Mouse (Mus musculus) ovary, postnatal 36 days (tissue): Measurements from ENCODE around the gene 2010003K11Rik.

ENCODE experiments used
- DNase-seq: peaks from one replicate; pipeline ENCODE4 v3.0.0; 2022; ENCODE audit warnings: low spot score, mixed read lengths

Gene 2010003K11Rik

DNA sequence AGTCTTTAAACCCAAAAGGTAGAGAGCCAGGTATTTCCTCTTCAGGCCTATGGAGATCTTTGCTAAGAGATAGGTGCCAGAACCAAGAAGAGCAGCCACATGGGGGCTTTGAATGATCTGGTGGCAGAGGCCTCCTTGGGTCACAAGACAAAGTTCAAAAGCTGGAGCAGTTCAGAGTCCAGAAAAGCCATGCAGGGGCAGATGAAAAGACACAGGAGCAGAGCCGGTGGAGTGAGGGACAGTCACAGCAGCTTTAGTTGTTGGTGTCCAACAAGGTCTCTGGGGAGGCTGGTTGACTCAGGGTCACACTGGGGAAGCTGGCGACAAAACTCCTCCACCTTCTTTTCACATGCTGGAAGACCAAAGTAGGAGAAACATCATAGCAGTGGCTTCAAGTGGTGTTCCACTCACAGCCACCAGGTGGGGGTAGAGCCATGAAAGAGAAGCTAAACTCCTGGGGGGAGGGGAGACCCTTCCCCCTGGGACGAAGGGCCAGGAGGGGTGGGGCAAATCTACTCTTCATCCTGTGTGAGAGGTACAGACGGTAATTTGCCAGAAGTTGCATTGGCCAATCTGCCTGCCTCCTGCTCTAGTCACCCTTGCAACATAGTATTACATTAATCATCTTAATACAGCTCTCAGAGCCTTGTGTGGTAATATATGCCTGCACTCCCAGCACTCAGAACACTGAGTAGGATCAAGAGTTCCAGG lies 965 bp downstream of the 2010003K11Rik start:
- peak; percentile 73 for DNase-seq

- DNase-seq, result no peak
Measured at GRCm38 (mm10) chr19:4496535-4497262, 1.7 kb downstream of the 2010003K11Rik start.

GRCm38 (mm10) chr19:4495814-4496213 lies 2.6 kb downstream of the 2010003K11Rik start:
- no peak for DNase-seq

DNA sequence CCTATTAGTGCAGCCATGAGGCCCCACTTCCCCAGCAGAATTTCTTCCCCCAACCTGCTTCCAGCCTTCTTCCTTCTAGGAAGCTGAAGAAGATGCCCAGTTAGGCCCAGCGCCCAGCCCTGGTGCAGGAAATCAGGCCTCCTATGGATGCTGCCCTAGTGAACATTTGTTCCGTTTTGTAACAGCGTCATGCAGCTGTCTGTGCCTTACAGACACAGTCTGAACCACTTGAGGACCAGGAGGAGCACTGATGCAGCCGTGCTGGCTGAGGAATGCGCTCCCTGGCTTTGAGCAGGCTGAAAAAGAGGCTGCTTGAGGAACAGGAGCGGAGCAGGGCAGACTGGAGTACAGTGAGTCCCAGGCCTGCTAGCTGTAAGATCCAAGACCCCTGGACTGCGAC lies 3.7 kb downstream of the 2010003K11Rik start:
- no peak for DNase-seq

DNA sequence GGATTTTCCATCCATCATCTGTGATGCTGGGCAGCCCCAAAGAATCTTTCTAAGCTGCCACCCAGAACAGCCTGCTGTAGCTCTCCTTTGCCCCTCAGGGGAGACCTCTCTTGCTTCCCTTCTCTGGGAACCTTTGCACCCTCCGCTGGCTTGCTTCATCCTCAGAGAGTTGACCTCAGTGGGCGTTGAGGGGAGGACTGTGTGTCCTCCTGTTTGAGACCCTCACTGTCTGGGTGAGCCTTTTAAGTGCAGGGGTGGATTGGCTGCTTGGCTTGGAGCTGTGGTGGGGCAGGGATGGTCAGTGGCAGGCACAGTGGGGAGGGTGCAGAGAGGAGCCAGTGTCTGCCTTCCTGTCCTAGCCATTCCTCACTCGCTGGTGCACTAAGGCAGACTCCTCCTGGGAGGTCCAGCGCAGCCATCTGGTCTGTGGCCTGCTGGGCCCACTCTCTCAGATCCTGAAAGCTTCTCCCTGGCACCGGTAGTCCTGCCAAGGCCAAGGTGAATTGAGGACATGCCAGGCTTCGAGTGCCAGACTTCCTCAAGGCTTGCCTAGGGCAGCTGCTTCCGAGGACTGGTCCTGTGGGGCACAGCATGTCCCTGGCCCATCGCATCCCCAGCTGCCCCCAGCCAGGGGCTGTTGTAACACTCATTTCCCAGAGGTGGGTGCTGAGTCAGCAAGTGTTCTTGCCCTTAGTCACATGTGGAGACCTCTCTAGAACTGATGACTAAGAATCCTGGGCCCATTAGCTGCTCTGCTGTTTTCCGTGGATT lies 5.7 kb downstream of the 2010003K11Rik start:
- DNase-seq, result peak; percentile 64

DNA sequence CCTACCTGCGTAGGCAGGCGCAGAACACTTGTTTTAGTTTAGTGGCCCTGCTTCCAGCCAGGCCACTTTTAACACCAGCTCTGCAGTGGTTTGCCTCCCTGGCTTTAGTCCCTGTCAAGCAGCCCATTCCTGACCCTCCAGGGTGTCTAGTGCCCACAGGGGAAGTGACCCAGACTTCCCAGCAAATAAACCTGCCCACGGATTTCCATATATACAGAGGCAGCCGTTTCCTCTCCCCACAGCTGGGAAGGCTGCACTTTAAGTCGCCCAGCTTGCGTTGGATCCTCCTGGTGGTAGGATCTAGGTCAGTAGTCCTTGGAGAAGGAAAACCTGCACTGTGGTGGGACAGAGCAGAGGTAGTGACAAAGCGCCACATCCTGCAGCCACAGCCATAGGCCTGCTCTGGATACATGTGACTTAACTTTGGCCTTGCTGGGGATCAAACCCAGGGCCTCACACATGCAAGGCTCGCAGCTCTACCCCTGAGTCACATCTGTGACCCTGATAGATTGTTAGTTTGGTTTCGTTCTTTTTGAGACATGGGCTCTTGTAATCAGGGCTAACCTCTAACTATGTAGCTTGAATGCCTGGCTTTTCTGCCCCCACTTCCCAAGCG lies 7.2 kb downstream of the 2010003K11Rik start:
- no peak for DNase-seq

- no peak for DNase-seq
Measured at GRCm38 (mm10) chr19:4487877-4488276, 10.5 kb downstream of the 2010003K11Rik start.

GRCm38 (mm10) chr19:4485006-4485405 lies 13.4 kb downstream of the 2010003K11Rik start:
- DNase-seq, result no peak

DNA sequence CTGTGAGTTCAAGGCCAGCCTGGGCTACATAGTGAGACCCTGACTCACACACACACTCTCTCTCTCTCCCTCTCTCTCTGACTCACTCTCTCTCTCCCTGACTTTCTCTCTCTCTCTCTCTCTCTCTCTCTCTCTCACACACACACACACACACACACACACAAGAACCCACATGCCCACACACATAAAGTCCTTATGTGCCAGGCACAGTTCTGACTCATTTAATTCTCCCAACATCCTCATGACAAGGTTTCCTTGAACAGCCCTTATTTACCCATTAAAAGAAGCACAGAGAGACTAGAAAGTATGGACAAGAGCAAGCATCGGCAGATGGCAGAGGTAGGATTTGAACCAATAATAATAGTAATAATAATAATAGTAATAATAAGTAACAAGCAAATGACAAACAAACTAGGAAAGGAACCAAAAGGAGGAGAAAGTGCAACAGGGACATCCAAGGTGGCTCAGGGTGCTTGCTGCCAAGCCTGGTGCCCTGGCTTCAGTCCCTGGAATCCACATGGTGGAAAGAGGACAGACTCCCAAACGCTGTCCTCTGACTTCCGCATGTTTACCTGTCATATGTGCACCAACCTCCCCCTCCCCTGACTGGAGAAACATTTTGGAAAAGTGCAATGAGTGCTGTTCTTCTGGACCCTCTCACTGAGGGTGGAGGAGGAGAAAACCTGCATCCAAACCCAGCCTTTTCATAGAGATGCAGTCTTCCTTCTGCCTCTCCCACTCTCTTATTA lies 16.1 kb downstream of the 2010003K11Rik start:
- no peak for DNase-seq

GRCm38 (mm10) chr19:4481326-4481725 lies 17.1 kb downstream of the 2010003K11Rik start:
- DNase-seq, result no peak

GRCm38 (mm10) chr19:4480041-4480440 lies 18.3 kb downstream of the 2010003K11Rik start:
- no peak for DNase-seq

GRCm38 (mm10) chr19:4478190-4478516 lies 20.2 kb downstream of the 2010003K11Rik start:
- no peak for DNase-seq

DNA sequence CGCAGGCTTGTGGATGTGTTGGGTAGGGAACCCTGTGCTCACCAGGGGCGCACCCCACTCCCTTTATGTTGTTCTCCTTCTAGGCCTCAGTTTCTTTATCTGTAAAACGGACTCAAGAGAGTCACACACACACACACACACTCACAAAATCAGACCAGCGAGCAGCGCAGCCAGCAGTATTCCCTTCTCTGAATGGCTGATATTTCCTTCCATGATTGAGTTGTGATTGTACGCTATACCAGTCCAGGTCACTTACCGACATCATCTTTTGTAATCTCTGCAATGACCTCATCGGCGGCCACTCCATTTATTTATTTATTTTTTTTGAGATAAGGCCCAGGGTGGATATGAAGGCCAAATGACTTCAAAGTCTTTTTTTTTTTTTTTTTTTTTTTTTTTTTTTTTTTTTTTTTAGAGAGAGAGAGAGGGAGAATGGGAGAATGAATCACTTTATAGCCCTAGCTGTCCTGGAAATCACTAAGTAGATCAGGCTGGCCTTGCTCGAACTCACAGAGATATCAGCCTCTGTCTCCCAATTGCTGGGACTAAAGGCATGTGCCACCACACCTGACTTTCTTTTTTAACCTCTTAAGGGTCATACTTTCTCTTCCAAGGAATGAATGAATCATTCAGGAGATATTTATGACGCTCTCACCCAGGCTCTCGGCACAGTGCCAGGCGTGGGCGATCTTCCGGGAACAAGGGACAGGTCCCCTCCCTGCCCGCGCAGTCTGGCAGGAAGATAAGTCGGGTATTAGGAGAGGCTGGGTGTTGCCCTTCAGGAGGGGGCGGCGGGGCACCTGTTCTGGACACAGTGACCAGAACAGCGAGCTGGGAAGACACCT lies 20.8 kb downstream of the 2010003K11Rik start, which contains the start of gene Syt12:
TSS of gene Syt12 (minus strand) at position 103 of the 845 bp plus-strand sequence.
- peak; percentile 51 for DNase-seq

- peak; percentile 60 for DNase-seq
Measured at GRCm38 (mm10) chr19:4476601-4477257, 21.7 kb downstream of the 2010003K11Rik start.

DNA sequence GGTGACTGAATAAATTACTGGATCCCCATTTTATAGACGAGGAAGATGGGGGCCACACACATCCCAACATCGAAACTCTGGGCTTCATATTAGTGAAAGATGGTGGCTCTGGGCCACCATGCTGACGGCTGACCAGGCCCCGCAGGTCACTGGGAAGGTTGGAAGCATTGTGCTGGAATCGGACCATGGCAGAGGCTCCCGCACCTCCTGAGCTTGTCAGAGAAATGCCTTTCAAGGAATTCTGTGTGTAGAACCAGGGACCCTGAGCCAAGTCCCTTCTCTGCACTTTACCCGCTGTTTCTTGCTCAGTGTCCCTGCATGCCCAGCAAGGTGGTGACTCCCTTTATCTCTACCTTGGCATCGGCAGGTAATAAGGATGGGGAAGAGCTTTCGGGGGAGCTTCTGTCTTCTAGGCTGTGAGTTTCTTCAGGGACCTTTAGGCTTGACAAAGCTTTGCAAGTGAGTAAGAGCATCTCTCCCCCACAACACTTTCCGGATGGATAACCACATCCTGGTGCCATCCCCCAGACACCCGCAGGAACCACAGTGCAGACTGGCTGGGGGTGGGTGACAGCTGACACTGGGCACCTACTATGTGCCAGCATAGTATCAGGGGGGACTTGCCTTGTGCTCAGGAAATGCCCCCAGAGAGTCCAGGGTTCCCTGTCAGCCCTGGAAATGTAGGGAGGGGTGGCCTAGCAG lies 23.0 kb downstream of the 2010003K11Rik start:
- no peak for DNase-seq

DNA sequence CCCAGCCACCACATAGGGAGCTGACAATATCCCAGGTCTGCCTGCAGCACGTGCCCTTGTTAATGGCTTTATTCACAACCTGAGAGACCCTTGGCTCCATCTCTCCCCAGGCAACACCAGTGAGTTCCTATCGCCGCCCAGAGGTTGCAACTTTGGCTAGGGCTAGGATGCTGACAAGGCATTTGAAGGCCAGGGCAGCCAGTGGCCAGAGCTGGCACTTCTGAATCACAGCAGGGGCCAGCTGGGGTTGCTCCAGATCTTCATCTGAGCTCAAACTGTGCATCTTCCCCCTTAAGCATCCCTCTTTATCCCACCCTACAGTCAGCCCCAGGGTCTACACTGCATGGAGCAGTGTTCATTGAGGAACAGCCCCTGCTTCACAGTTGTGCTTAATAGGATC lies 23.6 kb downstream of the 2010003K11Rik start:
- DNase-seq, result no peak

- DNase-seq, result no peak
Measured at GRCm38 (mm10) chr19:4473549-4473948, 24.8 kb downstream of the 2010003K11Rik start.

GRCm38 (mm10) chr19:4468363-4468762 lies 30.0 kb downstream of the 2010003K11Rik start:
- no peak for DNase-seq

DNA sequence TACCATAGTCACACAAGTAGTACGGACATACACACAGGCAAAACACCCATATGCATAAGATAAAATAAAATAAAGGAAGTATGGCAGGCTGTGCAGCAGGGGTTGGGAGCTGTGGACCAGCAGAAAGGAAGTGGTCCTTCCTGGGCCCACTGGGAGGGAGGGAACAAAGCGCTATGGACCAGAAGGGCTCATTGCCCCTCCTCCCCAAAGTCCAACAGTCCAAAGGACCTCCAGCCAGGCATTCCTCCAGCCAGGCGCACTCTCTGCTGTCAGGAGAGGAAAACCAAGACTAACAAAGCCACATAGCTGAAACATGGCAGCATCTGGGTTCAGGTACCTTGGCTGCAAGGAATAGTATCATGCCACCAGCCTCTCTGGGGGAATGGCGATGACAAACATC lies 33.7 kb downstream of the 2010003K11Rik start:
- no peak for DNase-seq
